Mouse (Mus musculus) spleen, adult 2 months (tissue): ENCODE measurements around the gene Kcnc1.

Source experiments
- CTCF ChIP-seq: fragments of 200-500 bp; IDR thresholded peaks from 2 replicates; pipeline ENCODE4 v1.5.1; 2011; ENCODE audit warnings: mild to moderate bottlenecking, inconsistent platforms; ENCODE audit not compliant: insufficient read depth, insufficient read length, insufficient replicate concordance; ENCODE audit errors: extremely low read depth
- POLR2A ChIP-seq: fragments of 200-500 bp; IDR thresholded peaks from 2 replicates; pipeline ENCODE4 v1.6.1; 2011; ENCODE audit warnings: low read depth, low read length, inconsistent platforms

DNA sequence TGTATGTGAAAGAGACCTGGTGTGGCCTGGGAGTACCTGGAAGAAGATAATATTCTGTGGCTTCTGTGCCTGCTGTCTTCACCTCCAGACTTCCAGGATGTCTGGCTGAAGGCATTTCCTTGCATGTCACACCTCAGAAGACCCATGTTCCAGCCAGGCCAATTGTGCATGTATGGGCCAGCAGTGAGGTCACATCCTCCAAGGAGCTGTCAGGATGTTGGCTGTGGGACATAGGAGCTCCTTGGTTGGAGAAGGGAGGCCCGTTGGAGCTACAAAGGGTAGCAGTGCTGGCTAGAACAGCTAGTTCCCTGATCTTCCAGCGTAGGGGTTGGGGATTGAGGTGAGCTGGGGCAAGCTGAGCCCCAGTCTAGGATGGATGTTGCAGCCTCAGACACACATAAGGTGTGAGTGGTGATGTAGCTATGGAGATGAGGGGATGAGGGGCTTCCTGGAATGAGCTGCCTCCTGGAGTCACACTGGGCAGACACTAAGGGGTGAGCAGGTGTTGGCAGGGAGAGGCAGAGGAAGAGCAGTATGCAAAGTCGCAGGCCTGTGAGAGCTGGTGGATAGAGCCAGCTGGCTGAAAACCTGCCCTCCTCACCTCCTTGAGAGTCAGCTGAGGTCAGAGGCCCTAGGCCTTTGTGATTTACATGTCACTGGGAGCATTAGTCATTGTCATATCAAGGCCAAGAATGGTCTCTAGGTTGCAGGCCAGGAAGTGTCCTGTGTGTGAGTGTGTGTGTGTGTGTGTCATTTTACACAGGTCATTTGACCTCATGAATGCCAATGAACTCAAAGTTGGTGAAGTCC lies 5.3 kb downstream of the Kcnc1 start:
- TF ChIP-seq CTCF (no peak), POLR2A (no peak)
